Mouse (Mus musculus): ENCODE results near the gene Ntf5.

Ntf5 gene

GRCm38 (mm10) chr7:45403532-45404261 is 9.8 kb upstream of the Ntf5 start:
- CTCF ChIA-PET: interaction anchor here (0.6 to 0.8 kb wide), 6 partner anchors 10 to 321 kb away, joined by 3 to 5 read pairs (median 3); partner anchors contain the start of gene Ntf5

GRCm38 (mm10) chr7:45405091-45406075 is 8.1 kb upstream of the Ntf5 start, which contains the start of gene Kcna7:
Kcna7 (plus strand) TSS chr7:45405653.
- CTCF ChIA-PET: interaction anchor here (0.6 to 0.9 kb wide), 6 partner anchors 17 to 156 kb away, joined by 3 to 13 read pairs (median 4); partner anchors contain the start of gene Gys1

- CTCF ChIA-PET: no interaction called here
Measured at GRCm38 (mm10) chr7:45406157-45407156, 7.0 kb upstream of the Ntf5 start.

GRCm38 (mm10) chr7:45407836-45408235 is 5.7 kb upstream of the Ntf5 start:
- CTCF ChIA-PET: no interaction called here

- CTCF ChIA-PET: no interaction called here
Measured at GRCm38 (mm10) chr7:45408351-45408750, 5.1 kb upstream of the Ntf5 start.

- CTCF ChIA-PET: no interaction called here
Measured at GRCm38 (mm10) chr7:45408949-45409348, 4.5 kb upstream of the Ntf5 start.

GRCm38 (mm10) chr7:45409497-45410163 is 3.9 kb upstream of the Ntf5 start:
- CTCF ChIA-PET: no interaction called here

GRCm38 (mm10) chr7:45412421-45412820 is 1.1 kb upstream of the Ntf5 start:
- CTCF ChIA-PET: no interaction called here

- CTCF ChIA-PET: interaction anchor here (0.6 kb wide), 1 partner anchor 95 kb away, joined by 4 read pairs; no protein-coding TSS in a partner anchor
Measured at GRCm38 (mm10) chr7:45413864-45414739, 607 bp downstream of the Ntf5 start.

GRCm38 (mm10) chr7:45414740-45415224 is 1.3 kb downstream of the Ntf5 start:
- CTCF ChIA-PET: interaction anchor here (0.6 kb wide), 1 partner anchor 94 kb away, joined by 4 read pairs; no protein-coding TSS in a partner anchor

GRCm38 (mm10) chr7:45415636-45416035 is 2.1 kb downstream of the Ntf5 start:
- CTCF ChIA-PET: no interaction called here

GRCm38 (mm10) chr7:45417962-45418492 is 4.5 kb downstream of the Ntf5 start:
- CTCF ChIA-PET: interaction anchor here (0.5 to 1.2 kb wide), 3 partner anchors 14 to 1208 kb away, joined by 3 to 6 read pairs (median 3); no protein-coding TSS in a partner anchor

- CTCF ChIA-PET: no interaction called here
Measured at GRCm38 (mm10) chr7:45419859-45420614, 6.5 kb downstream of the Ntf5 start.

GRCm38 (mm10) chr7:45420615-45420919 is 7.1 kb downstream of the Ntf5 start, which contains the start of gene Lhb:
Lhb (plus strand) TSS chr7:45420820.
- CTCF ChIA-PET: no interaction called here

- CTCF ChIA-PET: no interaction called here
Measured at GRCm38 (mm10) chr7:45421194-45421593, 7.7 kb downstream of the Ntf5 start.

GRCm38 (mm10) chr7:45426556-45426955 is 13.1 kb downstream of the Ntf5 start:
- CTCF ChIA-PET: no interaction called here

GRCm38 (mm10) chr7:45433835-45434202 is 20.3 kb downstream of the Ntf5 start:
- CTCF ChIA-PET: interaction anchor here (1.1 kb wide), 1 partner anchor 29 kb away, joined by 3 read pairs; no protein-coding TSS in a partner anchor

All from spleen, embryonic (tissue).